Comparison of ENCODE assay signal across 16 mouse cellular contexts in the genomic region with DNA sequence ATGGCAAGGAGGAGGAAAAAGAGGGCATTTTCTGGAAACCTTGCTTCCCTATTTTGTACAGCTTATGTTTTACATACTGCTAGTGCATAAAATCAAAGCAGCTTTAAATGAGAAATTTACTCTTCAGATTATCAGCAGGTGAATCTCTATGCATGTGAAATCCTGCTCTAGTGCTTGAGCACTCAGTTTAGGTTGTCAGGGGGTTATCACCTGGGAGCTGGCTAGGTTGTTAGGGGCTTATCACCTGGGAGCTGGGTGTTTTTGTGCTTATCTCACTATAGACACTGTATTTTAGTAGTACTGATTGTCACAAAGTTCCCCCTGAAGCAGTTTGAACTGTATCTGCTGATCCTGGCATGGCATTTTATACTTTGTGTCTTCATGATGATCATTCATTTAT.
"Had no signal": no experiment of that assay in that cellular context is flagged by ENCODE, and none has a peak within 500 bp of the region (broad histone marks: within the 10 kb centered on the region; RNA-seq: fewer than 3 reads in every experiment).

No protein-coding gene starts in this region.

- H3K36me3 ChIP-seq: neural tube, embryonic 12.5 days; neural tube, embryonic 13.5 days; neural tube, embryonic 15.5 days; stomach, embryonic 15.5 days had no signal

- H3K9ac ChIP-seq: neural tube, embryonic 12.5 days; neural tube, embryonic 13.5 days; neural tube, embryonic 15.5 days; stomach, embryonic 15.5 days had no signal

- H3K27me3 ChIP-seq: neural tube, embryonic 12.5 days; neural tube, embryonic 13.5 days; neural tube, embryonic 15.5 days; stomach, embryonic 15.5 days had no signal

- H3K9me3 ChIP-seq: neural tube, embryonic 12.5 days; neural tube, embryonic 13.5 days; neural tube, embryonic 15.5 days; stomach, embryonic 15.5 days had no signal

- H3K4me3 ChIP-seq: neural tube, embryonic 12.5 days; neural tube, embryonic 13.5 days; neural tube, embryonic 15.5 days; stomach, embryonic 15.5 days had no signal

- H3K4me1 ChIP-seq: neural tube, embryonic 12.5 days; neural tube, embryonic 13.5 days; neural tube, embryonic 15.5 days; stomach, embryonic 15.5 days had no signal

- DNase-seq: retina, postnatal 1 day; right cerebral cortex, postnatal 14 days; right cerebral cortex, postnatal 25 days; right cerebral cortex, postnatal 4 days; spleen, adult 18-20 months; thymus, adult 18-20 months; thymus, adult 2 months; thymus, postnatal 14 days; thymus, postnatal 25 days; thymus, postnatal 36 days; thymus, postnatal 4 days had no signal

- H3K27ac ChIP-seq: neural tube, embryonic 12.5 days; neural tube, embryonic 13.5 days; neural tube, embryonic 15.5 days; stomach, embryonic 15.5 days; stomach, postnatal 0 days had no signal
